Mouse (Mus musculus): Measurements from ENCODE around the gene Tbcc.

- TF ChIP-seq POLR2A (IDR thresholded peaks at IDR 0.05; ENCODE audit: extremely low read depth, insufficient read depth, low read length) (no peak), CTCF (IDR thresholded peaks at IDR 0.05; ENCODE audit: extremely low read depth, insufficient read depth, low read length) (no peak)
These were observed 32.4 kb upstream of the Tbcc start, which contains the start of gene Bicral for GRCm38 (mm10) chr17:46857903-46858748.

Data from cortical plate, adult 2 months (tissue).